Mouse (Mus musculus) natural killer cell, adult 2 months (primary cell): ENCODE results near the gene Nags.

Experiments used
- DNase-seq, 2 experiments: peaks; one replicate each; pipeline ENCODE4 v3.0.0; 2022; ENCODE audit warnings: low spot score in 2 of 2

Gene Nags

DNA sequence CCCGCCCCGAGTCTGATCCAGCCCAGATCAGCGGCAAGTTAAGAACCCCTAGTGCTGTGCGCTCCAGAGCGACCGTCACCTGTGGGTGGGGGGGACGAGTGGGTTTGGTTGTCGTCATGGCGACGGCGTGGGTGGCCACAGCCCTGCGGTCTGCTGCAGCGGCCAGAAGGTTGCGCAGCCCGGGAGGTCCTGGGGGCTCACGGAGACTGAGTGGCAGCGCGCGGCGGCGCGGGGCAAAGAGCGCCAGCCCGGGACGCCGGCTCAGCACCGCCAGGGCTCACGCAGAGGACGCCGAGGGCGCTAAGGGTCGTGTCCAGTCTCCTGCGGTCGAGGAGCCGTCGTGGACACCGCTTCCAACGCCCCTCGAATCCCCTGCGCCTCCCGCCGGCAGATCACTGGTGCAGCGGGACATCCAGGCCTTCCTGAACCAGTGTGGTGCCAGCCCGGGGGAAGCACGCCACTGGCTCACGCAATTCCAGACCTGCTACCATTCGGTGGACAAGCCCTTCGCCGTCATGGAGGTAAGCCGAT is at the start of gene Nags:
TSS of gene Nags (plus strand) at position 43 of the 531 bp plus-strand sequence.
- no peak for DNase-seq

- no peak for DNase-seq
Measured at GRCm38 (mm10) chr11:102095676-102096075, 49.6 kb upstream of the Nags start.

DNA sequence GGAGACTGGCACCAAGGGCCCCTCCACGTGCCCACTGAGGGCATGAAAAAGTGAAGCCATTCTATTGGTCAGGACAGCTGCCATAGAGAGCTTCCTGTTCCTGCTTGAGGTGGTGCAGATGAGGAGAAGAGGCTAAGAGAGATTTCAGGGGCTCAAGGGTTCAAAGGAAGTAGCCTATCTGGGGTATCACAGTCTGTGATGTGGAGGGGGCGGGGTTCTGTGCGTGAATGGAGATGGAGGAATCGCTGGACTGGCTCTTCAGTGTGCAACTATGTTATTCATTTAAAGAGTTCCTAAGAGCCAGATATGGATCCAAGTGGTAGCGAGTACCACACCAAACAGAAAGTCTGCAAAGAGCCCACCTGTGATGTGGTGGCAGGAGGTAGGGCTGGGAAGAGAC is 48.9 kb upstream of the Nags start:
- DNase-seq = no peak

DNA sequence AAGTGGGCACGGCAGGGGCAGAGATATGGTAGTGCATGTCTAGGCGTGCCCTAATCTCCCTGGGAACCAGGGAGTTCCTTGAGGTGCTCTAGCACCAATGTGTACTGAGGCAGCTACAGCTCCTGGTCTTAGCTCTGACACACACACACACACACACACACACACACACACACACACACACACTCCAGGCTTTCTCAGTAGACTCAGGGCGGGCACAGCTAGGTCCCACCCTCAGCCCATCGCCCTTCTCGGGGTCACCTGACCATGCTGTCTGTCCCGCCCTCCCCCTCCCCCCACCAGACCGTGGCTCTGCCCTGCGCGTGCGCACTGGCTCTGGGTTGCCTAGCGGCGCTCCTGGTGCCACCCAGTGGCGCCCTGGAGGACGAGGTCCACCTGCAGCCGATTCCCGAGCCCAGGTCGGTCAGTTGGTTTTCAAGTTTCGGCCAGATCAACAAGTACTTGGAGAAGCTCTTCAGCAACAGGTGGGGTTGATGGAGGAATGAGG is 48.4 kb upstream of the Nags start:
- no peak for DNase-seq

- DNase-seq = no peak
Measured at GRCm38 (mm10) chr11:102101219-102101618, 44.1 kb upstream of the Nags start, which contains the start of gene Ppy. Gene Ppy, minus strand, starts transcription at chr11:102101319.

DNA sequence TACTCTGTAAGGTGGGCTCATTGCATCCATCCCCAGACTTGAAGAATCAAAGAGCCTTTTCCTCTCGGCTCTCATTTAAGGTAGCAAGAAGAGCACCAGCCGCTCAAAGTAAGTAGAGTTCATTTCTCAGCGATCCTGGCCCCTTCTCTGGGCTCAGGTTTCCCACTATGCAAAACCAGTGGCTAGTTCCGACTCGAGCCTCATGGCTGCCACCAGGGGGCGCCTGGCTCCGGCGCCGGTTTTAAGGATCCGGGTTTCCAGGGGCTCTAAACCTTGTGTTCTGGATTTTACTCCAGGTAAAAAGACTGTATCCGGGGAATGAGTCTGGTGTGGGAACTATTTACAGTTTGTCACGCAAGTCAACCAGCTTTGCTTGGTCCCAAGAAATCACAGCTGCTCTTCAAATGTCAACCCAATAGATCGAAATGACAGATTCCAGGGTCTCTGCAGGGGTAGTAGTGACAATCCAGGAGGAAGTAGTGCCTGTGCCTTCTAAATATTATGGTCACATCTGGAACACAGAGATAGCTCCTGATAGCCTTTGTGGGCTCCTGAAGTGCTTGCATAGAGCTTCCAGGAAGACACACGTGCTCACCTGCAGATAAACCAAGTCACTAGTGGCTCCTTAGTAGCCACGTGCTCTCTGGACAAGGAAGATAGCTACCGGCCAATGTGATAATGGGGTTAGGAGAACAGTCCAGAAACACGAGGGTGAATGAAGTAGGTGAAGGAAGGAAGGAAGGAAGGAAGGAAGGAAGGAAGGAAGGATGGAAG is 42.6 kb upstream of the Nags start:
- DNase-seq = peak in 1 of 2 experiments; percentile 36

GRCm38 (mm10) chr11:102106911-102107310 is 38.4 kb upstream of the Nags start:
- no peak for DNase-seq

GRCm38 (mm10) chr11:102107732-102108131 is 37.6 kb upstream of the Nags start, which contains the start of gene Pyy:
Gene Pyy, minus strand, starts transcription at chr11:102107832.
- DNase-seq = no peak

DNA sequence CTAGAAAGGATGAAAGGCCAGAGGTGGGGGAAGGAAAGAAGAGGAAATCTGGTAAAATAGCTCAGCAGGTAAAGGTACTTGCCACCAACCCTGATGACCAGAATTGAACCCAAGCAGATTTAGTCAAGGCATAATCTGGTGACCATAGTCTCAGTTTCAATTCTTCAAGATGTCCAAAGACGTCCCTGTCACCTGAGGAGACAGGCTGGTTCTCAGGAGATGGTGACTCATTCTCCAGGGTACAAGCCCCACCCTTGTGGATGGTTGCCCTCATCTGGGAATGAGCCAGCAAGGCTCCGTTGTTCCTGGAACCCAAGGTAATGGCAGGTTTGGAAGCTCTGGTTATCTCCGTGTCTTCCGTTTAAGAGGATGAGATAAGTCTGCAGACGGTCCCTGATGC is 33.7 kb upstream of the Nags start:
- no peak for DNase-seq

DNA sequence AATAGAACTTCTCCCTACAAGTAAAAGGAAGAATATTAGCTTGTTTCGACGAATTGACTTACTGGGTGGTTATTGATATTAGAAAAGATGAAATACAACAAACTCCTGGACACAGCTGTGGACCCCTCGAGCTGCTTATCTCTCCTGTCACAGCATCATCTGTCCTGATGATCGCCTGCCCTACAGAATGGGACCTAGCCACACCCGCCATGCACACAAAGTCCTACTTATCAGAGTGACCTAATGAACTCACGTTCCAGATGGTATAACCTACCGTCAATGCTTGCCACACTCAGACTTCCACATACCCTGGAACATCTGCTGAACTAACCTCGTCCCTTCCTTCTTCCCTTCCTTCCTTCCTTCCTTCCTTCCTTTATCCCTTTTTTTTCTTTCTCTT is 29.1 kb upstream of the Nags start:
- DNase-seq = no peak

GRCm38 (mm10) chr11:102117386-102117785 is 27.9 kb upstream of the Nags start:
- DNase-seq = no peak

GRCm38 (mm10) chr11:102134516-102134915 is 10.8 kb upstream of the Nags start:
- no peak for DNase-seq

DNA sequence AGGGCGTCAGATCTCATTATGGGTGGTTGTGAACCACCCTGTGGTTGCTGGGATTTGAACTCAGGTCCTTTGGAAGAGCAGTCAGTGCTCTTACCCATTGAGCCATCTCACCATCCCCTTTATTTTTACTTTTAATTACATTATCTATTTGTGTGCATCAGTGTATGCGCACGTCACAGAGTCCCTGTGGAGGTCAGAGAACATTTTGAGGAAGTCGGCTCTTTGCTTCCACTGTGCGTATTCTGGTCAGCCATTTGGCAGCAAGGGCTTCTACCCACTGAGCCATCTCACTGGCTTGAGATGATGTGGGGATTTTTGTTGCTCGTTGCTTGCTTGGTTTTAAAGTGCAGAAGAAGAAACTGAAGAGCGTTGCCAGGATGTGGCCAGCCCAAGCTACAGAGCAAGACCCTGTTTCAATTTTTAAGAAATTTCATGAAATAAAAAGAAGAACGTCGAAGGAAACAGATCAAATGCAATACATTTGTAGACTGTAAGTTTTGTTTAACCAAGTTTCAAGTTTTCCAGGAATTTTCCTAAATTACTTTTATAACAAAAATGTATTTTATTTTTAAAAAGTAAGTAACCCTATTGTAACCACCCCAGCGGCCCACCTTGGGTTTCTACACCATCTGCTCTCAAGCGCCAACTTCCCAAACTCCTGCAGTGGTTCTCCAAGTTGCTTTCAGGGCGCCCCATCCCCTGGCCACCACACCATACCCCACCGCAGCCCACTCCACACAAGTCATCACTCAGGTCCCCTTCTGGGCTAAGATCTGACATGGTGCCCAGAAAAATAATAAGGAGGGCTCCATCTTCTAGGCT is 7.5 kb upstream of the Nags start:
- DNase-seq = peak in 1 of 2 experiments; percentile 42

- peak; percentile 38 to 59 for DNase-seq
Measured at GRCm38 (mm10) chr11:102138447-102138740, 6.9 kb upstream of the Nags start.

DNA sequence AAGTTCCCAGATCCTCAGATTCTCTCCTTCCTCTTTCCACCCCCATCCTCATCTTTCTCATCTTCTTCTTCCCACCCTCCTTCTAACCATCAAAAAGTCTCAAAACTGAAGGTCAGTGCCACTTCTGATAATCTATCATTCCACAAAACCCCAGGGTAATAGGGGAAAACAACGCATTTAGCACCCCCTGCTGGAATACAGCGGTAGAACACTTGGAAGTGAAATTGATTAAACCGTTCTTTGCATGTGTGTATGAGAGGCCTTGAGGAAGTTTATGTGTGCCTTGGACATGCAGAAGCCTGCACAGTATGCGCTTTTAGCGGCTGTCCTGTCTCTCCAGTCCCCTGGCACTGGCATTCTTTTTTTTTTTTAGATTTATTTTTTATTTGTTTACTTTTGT is 4.8 kb upstream of the Nags start:
- DNase-seq = peak; percentile 49 to 65

GRCm38 (mm10) chr11:102142355-102142754 is 3.0 kb upstream of the Nags start:
- no peak for DNase-seq

- no peak for DNase-seq
Measured at GRCm38 (mm10) chr11:102144957-102145470, 299 bp upstream of the Nags start.

DNA sequence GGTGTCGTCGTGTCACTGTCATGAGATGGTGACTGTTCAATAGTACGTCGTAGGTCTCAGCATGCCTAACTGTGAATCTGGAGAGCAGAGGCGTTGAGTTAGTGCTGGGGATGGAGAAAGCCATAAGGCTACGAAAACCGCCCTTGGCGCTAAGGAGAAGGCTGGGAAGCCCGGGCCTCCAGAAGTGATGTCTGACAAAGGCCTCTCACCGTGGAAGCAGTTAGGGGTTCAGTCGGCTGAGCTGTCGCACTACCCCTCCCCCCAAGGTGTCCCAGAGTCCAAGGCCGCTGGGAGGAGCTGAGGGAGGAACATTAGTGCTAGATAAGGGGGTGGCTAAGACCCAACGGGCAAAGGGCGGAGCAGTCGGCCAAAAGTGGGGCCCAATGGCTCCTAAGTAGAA is 692 bp downstream of the Nags start:
- no peak for DNase-seq

GRCm38 (mm10) chr11:102146531-102146930 is 1.2 kb downstream of the Nags start:
- DNase-seq = no peak

- DNase-seq = no peak
Measured at GRCm38 (mm10) chr11:102147213-102147989, 2.1 kb downstream of the Nags start.

GRCm38 (mm10) chr11:102156039-102156785 is 10.9 kb downstream of the Nags start, which contains the start of gene Tmem101:
Gene Tmem101, minus strand, starts transcription at chr11:102156404.
- peak; percentile 77 to 85 for DNase-seq
